Mouse (Mus musculus) right cerebral cortex, adult 18-20 months (tissue): ENCODE data around the gene Il17c.

Experiments used
- DNase-seq: peaks from one replicate; pipeline ENCODE4 v3.0.0; 2022; ENCODE audit warnings: mixed read lengths

The Il17c gene

DNA sequence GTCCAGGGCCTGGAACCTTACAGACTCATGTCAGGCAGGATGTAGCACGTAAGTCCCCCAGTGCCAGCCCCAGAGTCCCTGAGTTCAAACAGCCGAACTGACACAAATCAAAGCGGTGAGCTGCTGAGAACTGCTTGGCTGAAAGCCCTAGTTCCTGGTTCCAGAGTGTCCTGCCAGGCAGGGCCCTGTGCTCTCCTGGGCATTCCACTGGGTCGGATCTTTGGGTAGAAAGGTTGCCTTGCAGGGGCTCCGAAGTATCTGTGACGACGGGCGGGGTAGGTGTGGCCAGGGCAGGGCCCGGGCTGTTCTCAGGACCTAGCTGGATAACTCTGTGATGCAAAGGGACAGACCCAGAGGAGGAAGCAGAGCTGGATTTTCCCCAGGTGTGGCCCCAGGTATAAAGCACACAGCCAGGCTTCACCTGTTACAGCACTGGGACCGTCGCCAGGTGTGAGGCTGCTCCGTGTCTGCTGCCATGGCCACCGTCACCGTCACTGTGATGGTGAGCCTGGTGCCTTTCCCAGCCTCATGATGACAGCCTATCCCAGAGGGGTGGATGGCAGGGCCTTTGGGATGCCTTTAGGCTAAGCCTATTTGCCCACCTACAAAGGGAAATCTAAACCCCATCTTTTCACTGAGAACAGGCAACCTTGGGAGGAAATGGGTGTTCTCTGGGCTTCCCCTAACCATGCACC, at the start of gene Il17c:
Gene Il17c, plus strand, starts transcription at position 645 of the 695 bp plus-strand sequence.
- DNase-seq: no peak

DNA sequence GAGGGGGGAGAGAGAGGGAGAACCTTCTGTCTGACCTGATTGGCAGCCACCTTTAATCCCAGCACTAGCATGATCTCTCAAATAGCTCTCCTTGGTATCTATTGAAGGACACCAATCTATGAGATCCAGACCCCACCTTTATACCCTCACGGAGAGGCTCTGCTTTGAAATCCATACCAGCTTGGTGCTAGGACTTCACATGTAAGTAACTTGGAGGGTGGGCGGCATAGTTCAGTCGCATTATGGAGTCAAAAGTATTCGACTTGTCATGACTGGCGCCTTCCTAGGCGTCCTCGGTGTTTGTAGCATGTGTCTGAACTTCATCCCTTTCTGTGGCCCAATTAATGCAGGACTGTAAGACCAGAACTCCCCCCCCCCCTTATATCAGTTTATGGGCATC, 46.5 kb upstream of the Il17c start:
- DNase-seq: no peak

DNA sequence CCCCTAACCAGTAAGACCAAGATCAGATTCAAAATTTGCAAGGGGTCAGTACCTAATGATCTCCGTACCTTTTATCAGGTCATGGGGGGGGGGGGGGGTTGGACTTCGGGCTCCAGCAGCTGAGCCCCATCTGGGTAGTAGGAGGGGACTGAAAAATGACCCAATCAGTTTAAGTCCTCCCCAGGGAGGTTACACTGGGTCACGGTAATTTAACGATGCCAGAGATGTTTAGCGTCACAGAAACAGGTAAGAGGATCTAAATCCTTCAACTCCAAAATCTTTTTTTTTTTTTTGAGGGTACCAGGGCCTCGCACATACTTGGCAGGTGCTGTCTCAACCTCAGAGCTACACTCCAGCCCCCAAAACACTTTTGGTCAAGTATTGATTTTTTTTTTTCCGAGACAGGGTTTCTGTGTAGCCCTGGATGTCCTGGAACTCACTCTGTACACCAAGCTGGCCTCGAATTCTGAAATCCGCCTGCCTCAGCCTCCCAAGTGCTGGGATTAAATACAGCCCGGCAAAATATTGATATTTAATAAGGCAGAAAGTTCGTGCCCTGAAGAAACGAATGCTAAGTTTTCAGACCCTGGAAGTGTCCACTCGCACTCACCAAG, 46.0 kb upstream of the Il17c start:
- no peak for DNase-seq

DNA sequence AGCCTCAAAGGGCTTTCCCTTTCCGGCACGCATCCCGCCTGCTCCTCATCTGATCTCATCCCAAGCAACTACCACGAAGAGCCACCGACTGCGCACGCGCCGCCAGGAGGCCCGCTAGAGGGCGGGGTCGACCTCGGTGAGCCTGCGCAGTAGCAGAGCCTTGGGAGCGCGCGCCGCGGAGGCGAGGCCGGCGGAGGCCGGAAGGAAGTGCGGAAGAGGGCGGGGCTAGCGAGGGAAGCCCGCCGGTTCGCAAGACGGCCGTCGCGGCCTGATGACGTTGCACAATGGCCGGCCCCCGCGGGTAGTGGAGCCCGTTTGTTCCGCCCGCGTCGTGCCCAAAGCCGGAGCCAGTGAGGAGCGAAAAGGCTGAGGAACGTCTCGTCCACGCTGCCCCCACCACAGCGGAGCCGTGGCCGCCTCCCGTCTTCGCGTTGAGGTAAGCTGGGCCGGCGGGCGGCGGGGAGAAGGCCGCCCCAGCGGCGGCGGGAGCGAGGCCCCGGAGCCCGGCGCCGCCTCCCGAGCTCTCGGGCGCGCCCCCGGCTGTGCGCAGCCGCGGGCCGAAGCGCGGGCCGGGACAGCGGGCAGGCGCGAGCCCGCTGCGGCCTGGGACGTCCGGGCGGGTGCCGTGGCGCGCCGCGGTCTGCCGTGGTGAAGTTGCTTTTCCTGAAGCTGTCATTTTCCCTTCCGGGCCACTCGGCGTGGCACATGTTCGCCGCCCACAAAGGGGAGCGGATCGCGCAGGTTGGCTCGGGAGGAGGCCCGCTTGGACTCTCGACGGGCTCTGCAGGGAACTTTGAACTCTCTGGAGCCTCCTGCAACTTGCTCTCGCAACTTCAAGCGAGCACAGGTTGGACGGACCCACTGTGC, 45.2 kb upstream of the Il17c start, which contains the start of gene Zc3h18:
Gene Zc3h18, plus strand, starts transcription at position 245 of the 867 bp plus-strand sequence.
- peak; percentile 100 for DNase-seq

DNA sequence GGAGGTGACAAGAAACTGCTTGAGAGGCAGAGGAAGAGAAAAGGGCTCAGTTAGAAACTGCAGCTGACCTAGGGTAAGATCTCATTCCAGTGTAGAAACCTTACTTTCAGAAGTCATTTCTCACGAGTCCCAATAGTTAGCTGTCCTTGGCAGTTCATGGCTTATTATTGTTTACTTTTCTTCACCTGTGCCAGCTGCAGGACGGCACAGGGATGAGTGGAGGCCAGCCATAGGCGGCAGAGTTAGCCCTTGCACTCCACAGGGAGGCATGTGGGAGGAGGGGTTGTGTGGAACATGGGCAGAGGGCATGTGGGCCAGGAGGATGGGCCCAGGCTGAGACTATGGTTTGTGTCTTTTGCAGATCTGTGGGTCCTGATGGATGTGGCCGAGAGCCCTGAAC, 38.8 kb upstream of the Il17c start:
- DNase-seq: no peak

DNA sequence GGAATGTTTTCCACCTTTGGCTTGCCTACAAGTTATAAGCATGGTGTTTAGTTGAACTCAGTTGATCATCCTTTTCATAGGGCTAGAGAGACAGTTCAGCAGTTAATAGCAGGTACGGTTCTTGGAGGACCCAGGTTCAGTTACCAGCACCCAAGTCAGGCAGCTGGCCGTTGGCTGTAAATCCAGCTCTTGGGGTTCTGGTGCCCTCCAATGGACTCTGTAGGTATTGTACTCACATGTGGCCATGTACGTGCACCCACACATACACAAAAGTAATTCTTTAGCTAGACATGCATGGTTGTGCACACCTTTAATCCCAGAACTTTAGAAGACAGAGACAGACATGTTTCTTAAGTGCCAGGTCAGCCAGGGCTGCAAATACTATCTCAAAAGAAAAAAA, 32.5 kb upstream of the Il17c start:
- DNase-seq: no peak

DNA sequence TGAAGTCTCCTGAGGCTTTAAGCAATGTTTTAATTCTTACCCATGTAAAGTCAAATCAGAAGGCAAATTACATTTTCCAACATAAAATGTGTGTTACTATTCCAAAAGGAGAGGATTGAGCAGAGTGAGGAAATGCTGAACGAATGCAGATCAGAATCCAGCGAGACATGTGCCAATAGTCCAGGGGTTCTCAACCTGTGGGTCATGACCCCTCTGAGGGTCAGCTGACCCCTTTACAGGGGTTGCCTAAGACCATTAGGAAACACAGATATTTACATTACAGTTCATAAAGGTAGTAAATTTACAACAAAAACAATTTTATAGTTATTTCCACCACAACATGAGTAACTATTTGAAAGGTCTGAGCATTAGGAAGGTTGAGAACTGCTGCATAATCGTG, 31.1 kb upstream of the Il17c start:
- no peak for DNase-seq

DNA sequence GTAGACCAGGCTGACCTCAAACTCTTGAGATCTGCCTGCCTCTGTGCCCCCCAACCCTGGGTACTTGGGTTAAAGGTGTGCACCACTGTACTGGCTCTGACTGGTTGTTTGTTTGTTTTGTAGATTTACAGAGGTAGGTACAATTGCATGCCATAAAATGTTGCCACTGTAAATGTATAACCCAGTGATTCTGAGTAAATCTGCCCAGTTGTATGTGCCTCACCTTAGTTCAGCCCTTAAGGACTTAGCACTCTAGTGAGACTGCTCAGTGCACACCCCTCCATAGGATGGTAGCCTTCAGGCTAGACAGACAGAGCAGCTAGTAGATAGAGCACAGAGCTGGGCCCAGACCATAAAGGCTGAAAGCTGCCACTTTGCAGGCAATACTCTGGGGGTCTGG, 28.1 kb upstream of the Il17c start:
- no peak for DNase-seq

DNA sequence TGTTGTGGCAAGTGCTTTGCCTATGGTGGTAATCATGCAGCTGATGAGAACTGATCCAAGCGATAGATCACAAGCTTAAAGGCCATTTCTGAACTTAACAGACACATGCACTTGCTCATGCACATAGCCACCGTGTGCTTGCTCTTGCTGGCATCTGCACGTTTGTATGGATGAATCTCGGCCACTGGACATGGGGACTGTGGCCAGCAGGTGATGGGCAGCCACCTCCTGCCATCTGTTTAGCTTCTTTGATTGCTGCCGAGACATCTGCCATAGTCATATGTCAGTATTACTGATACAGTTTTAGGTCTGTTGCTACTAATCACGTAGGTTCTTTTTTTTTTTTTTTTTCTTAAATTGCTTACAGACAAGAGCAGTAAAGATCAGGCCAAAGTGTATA, 26.5 kb upstream of the Il17c start:
- DNase-seq: no peak

DNA sequence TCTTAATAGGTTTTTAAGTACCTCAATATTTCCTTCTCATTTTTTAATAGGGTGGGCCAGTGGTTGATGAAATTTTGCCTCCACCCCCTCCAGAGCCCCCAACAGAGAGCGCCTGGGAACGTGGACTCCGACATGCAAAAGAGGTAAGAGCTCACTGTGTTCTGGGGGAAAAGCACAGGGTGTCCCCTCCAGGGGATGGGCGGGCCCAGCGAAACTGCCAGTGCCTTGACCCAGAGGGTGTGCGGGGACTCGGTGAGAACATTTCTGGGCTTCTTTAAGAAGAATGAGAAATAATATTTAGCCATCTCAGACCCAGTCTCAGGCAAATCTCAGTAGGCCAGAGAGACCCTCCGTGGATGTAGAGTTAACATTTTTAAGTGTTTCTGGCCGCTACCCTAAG, 23.6 kb upstream of the Il17c start:
- DNase-seq: no peak

DNA sequence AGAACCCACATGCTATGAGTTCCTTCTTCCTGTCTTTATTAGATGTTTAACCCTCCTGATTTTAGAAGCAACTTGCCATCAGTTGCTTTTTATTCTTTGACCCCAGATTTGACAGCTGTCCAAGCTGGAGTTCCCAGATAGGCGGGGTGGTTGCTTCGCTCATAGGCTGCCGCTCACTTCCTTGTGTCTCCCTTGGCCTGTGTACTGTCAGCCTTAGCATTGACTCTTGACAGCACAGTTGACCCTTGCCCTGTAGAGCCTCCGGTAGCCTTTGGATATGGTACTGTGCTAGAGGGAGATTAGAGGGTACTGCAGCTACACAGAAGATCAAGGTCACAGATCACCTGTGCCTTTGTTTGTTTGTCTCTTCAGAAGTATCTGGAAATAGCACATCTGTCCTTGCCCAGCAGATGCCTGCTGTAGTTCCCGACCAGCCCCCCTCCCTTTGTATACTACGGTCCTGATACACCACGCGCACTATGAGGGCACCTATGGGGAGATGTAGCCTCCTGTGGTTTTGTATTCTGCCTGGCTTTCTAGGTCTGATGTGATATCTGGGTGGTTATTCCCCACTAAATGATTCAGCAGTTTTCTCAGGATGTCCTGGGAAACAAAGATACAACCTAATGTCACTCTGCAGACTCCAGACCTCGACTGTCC, 16.5 kb upstream of the Il17c start:
- DNase-seq: no peak

DNA sequence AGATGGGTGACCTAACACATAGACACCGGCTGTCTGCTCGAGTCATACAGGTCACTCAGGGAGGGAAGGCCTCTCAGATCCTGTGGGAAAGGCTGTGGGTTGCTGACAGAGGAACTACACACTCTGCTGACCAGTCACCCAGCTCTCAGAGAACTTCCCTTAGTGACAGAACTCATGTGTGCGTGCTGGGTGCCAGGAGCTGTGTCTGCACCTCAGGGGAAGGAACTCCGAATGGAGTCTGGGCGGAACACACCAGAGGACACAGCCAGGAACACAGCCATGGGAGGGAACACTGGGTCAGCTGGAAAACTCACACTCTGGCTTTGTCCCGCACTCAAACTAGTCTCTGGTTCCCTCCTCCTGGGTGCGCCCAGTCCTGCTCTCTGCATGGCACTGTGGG, 14.1 kb upstream of the Il17c start:
- DNase-seq: no peak

DNA sequence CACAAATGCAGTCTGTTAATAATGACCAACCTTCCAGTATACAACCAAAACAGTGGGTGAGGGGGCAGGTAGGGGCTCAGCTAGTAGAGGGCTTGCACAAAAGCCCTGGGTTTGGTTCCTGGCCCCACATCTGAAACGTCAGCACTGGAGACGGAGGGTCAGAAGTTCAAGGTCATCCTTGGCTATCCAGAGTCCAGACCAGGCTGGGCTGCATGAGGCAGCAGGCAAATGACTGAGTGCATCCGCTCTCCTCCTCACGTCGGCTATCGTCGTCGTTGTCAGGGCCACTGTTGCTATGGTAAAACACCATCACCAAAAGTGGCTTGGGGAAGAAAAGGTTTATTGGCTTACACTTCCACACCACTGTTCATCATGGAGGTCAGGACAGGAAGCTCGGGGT, 7.5 kb upstream of the Il17c start:
- DNase-seq: no peak

DNA sequence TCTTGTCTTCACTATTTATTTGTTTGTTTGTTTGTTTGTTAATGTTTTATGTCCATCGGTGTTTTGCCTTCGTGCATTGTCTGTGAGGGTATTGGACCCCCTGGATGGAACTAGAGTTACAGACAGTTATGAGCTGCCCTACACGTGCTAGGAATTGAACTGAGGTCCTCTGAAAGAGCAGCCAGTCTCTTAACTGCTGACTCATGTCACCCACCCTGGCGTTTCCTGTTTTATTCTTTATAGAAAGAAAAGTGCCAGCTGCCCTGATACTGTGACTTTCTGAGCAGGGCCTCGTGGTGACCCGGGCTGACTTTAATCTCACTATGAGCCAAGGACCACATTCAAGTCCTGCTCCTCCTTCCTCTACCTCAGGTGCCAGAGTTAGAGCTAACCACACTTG, 6.3 kb upstream of the Il17c start:
- no peak for DNase-seq

DNA sequence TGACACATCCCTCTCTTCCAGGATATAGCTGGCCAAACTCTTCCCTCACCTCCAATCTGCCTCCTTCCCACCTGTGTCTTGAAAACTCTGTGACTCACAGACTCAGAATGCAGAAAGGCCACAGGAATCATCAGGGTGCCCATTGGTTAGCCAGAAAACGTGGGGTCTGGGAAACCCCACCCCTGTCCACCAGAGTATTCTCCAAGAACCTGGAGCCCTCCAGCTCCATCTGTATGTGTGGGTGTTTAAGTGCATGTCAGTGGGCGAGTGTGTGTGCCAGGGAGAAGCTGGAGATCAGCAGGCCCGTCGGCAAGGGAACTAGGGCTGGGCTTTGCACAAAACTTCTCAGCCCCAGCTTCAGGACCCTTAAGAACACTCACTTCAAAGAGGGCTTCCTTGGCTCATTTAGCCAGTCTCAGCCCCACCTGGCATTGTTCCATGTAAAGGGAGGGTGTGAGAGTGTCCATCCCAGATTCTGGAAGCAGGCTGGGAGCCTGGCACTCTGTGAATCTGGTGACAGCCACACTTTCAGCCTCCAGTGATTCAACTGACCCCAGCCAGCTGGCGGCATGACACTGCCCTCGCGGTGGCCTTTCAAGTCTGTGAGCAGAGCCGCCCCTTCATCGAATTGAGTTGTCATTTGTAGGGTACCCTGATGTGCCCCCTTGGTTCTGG, 1.8 kb upstream of the Il17c start:
- DNase-seq: peak; percentile 66

DNA sequence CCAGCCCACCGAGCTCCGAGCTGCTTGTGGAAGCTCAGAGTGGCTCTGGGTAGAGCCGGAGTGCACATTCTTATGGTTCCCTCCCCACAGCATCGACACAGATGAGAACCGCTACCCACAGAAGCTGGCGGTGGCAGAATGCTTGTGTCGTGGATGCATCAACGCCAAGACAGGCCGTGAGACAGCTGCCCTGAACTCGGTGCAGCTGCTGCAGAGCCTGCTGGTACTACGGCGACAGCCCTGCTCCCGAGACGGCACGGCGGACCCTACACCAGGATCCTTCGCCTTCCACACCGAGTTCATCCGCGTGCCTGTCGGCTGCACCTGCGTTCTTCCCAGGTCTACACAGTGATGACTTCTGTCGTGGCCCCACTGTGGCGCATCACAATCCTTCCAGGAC, 1.4 kb downstream of the Il17c start:
- DNase-seq: no peak

DNA sequence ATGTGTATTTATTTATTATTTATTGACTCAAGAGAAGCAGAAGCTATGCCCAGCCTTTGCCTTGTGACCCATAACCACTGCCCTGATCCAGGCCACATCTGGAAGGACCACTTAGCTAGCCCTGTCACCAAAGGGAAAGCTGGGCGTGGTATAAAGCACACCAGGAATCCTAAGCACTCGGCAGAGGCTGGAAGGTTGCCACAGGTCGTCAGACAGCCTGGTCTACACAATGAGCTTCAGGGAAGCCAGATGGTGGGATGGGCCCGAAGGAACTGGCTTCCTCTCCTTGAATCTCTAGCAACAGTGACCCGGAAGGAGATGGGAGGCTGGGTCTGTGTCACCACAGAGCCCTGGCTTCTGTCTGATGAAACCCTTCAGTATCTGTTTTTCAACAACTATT, 1.8 kb downstream of the Il17c start:
- DNase-seq: no peak

DNA sequence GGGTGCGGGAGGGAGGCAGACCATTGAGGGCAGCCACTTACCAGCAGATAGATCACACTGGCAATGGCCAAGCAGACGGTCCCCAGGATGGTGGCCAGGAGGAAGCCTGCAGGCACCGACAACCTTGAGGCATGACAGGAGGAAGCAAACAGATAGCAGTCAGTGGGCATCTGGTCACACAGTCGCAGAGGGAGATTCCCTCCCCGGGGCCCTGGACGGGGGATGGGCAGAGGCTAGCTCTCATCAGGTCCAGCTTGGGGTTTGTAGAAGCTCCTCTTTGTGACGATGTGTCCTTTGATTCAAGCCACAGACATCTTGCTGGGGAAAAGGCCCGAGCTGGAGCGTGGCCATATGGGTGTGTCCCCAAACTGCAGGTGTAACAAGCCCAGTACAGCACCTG, 4.3 kb downstream of the Il17c start:
- DNase-seq: no peak

DNA sequence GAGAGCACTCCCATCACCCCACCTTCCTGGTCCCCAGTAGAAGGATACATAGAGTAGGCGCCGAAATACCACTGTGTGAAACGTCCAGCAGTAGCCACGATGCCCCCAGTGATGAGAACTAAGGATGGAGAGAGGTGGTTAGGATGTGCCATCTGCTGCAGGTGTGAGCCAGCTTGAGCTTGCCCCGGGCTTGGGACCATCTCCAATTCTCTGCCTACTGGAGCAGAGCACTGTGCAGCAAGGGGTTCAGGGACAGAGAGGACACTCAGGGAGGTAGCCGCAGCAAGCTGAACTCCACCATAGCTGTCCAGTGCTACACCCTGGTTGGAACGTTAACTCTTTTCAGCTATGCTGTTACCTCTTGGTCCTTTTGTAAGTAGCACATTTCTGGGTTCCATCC, 5.8 kb downstream of the Il17c start:
- DNase-seq: no peak

DNA sequence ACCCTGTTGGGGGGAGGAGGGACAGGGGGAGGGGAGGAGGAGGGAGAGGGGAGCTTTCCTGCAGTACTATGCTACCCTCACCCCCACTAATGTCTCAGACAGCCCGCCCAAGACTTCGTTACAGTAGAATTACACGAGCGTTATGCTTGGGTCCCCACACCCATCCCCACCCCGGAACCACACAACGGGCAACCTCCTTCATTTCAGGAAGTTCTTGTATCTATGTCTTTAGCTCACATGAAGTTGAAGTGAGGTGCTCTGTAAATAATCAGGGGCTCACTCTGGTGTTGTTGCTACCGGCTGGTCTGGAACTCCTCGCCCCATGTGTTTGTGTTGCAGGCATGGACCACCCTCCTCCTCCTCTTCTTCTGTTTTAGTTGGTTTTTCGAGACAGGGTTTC, 6.3 kb downstream of the Il17c start:
- DNase-seq: no peak

DNA sequence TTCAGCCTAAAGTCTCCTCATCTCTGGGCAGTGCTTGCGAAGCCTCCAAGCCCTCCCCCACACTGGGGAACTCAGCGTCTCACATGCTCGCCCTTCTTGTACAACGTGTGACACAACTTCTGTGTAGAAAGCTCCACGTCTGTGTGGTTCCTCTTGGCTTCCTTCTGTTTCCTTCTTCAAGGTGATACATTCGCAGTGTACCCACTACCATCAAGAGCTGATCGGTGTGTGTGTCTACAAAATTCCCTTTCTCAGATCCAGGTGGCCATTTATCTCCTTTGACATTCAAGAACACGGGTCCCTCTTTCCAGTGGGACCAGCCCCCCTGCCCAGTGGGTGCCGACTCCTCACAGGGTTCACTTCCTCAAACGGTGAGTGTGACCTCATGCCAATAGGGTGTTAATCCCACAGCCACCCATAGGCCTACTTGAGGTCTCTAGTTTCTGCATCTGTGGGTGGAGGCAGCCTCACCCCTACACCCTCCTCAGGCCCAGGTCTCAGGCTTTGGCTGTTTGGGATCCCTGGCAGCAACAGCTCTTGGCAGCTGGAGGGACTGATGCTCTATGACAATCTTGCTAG, 8.3 kb downstream of the Il17c start:
- peak; percentile 33 for DNase-seq

DNA sequence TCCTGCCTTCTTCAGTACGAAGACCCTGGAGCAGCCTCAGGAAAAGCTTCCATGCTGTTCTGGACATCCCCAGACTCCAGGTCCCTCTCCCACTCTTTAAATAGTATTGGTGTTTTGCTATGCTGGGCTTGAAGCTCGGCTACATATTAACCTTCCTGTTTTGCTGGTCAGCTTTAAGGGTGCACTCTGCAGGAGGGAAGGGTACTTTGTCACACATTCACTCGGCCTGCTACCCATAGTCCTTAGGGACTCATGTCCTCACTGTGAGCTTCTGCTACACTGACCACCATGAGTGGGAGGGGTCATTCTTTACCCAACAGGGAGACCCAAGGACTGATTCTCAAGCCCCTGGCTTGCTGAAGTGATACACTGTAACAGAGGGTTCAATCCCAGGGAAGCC, 8.8 kb downstream of the Il17c start:
- no peak for DNase-seq
